Mouse (Mus musculus) frontal cortex, postnatal 14 days (tissue): ENCODE measurements around the gene Mfap3l.
"Not testable (repeated sequence)": the region's sequence is repeated elsewhere in the genome, so short reads cannot be mapped to it uniquely, and the experiment has no call there.

Source experiments
- DNase-seq, 2 experiments: peaks; one replicate each; pipeline ENCODE4 v3.0.0; 2022; ENCODE audit warnings: low spot score in 2 of 2

The Mfap3l gene

DNA sequence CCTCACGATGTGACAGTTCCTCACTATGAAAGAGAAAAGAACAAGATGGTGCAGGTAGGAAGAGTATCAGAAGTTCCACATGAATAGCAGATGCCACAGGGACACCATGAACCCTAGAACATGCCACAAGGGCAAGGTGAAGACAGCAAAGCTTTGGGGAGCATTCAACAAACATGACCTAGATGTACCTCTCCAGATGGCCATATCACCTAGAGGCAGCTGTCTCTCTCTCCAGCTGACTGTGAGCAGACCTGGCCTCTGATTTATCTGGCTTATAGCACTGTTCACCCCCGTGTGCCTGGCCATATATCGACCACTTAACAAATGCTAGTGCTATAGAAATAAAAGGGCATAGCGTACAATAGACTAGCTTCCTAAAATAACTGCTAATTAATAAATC, 17.5 kb downstream of the Mfap3l start:
- DNase-seq: no peak

DNA sequence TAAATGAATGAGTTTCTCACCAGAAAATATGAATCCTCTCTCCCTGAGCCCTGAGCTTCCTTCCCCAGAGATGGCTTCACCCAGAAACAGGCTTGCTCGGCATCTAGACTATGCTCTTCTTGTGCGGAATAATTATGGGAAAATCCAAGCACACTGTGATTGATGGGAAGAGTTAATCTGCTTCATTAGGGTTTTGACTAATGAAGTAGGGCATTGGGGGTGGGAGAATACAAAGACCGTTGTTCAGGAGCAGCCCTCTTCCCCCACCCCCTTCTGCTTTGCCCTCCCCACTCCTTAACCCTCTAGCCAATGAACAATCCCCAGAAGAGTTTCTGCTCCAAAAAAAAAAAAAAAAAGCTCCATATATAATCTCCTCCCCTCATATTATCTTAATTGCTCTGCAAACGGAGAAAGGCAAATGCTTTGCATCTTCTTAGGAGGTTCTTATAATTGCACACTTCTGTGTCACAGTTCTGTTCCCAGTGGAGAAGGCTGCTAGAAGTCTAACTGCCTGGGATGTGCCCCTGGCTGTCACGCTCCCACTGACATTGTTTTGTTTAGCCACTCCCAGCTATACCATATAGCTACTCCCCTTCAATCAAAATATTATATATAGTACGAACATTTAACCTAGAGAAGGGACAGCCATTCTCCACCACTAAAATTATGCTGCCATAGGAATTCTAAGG, 24.9 kb downstream of the Mfap3l start:
- no peak for DNase-seq

DNA sequence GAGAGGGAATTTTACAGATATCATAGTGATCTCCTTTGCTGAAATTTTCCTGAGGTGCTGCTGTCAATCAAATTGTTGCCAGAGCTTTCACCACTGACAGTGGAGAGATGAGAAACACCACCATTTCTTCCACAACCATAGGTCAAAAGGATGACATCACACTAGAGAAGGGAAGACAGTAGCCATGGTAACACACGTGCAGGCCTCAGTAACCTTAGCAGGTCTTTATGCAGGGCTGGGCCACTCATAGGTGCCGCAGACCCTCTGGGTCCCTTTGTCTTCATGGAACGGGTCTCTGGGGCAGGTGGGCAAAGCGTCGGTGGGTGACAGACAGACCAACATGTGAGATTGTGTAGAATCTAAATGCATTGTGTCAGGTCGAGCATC, 25.5 kb downstream of the Mfap3l start:
- no peak for DNase-seq

DNA sequence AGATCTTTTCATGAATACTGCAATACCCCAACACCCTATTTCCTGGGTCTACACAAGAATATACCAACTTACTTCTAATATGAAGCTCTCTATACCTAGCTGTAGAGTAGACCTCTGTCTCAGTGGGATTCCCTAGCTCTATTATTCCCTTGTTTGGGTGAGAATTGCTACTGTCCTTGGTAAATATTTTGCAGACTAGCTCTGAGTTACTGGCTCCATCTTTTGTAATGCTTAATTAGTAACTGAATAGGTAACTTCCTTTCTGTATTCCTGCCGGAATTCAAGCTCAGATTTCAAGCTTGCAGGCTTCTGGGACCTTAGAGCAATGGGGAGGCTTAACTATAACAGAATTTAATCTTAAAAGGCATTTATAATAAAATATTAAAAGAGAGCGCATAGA, 26.1 kb downstream of the Mfap3l start:
- not testable (repeated sequence) for DNase-seq

DNA sequence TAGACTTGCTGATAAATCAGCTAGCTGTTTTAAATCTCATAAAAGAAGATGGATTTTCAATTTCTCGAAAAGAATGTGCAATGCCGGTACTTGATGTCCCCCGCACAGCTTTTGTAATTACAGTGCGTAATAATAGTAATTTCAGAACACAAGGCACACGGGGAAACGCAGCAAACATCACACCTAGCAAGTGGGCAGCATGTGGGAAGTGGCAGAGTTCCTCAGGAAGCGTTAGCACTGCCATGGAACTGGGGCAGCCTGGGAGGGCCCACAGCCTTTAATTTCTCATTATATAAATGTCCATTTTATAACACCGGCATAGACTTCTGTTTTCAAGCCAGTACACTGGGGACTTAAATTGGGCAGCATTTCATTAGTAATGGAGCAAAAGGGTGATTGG, 27.1 kb downstream of the Mfap3l start:
- no peak for DNase-seq

DNA sequence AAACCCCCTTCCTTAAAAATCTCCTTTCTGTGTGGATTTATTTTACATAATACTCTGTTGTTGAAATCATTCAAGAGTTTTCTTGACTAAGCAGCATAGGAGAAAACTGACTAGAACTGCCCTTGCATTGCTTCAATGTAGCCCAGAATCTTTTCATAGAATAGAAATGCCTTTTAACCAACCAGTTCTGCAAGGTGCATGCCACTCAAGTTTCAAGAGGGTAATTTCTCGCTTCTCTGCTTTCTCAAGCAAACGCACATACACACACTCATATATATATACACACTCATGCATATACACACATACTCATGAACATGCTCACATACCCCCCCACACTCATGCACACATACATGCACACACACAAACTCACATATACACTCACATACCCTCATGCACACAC, 28.6 kb downstream of the Mfap3l start:
- DNase-seq: no peak

DNA sequence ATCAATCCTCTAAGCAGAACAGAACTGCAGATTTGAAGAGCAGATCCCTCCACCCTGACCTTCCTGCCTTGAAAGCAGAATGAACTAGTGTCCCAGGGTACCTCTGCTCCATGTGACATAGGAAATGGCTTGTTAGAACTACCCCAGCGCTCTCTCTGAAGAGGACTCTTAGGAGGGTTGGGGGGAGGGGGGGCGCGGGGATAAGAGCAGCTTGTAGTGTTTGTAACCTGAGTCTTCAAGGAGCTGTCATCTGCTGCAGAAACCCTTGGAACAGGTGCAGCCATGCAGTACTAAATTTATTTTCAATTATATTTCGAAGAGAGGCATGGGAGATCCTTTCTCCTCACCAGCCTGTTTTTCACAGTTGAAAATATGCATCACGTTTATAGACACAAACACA, 30.9 kb downstream of the Mfap3l start:
- no peak for DNase-seq

DNA sequence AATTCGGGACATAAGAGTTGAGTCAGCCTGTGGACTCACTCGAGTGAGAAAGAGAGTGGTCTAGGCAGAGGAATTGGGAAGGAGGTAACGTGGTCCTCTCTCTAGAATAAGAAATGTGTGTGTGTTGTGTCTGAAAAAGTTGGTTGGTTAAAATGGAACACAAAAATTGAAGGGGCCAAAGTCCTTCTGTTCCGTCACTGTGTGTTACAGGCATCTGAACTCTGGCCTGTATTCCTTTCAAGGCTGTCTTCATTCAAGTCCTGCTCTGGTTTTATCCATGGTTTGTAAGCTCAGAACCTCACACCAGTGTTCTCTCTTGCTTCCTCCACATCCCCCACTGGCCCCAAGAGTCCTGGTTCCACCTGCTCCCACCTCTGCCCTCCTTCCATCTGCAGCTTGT, 33.2 kb downstream of the Mfap3l start:
- DNase-seq: no peak

DNA sequence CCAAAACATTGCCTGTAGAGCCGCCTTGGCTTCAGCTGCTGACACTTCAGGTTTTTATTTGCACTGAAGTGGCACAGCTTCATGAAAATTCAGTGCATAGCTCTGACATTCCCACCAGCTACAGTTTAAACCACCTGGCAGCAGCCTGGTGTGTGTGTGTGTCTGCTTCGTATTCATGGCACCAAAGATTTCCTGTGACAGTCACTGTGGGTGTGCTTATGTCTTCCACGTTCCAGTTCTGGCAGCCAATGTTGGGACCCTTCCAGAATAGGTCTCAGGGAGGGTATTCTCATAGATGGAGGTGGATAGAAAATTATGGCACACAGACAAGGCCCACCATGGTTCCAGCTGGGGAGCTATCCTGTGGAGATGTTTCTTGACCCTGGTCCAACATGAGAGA, 34.2 kb downstream of the Mfap3l start:
- DNase-seq: peak in 1 of 2 experiments; percentile 28

DNA sequence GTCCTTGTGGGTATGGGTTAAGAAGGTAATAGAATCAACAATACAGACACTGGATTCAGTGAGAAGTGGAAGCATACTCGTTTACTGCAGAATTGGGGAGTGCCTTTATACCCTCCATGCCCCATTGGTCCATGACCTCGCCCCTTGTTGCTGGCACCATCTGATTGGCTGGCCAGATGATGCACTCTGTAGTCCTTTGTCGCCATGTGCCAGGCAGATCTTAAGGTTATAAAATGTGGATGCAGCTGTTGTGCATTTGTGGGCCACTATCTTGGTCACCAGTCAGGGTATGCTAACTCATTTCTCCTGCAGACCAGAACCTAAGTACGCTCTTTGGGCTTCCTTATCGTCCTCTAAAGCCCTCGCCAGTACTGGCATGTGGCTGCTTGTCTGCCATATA, 46.0 kb downstream of the Mfap3l start:
- DNase-seq: no peak

DNA sequence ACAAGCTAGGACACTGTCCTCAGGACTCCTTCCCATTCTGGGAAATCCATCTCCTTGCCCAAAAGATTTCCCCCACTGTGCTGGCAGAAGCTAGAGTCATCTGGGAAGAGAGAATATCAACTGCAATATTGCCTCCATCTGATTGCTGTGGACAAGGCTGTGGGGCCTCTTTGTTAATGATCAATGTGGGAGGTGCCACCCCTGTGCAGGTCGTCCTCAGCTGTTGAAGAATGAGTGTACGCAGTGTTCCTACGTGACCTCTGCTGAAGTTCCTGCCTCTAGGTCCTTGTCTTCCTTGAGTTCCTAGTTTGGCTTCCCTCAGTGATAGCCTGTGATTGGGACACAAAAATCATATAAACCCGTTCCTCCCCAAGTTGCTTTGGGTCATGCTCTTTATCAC, 49.2 kb downstream of the Mfap3l start:
- no peak for DNase-seq

DNA sequence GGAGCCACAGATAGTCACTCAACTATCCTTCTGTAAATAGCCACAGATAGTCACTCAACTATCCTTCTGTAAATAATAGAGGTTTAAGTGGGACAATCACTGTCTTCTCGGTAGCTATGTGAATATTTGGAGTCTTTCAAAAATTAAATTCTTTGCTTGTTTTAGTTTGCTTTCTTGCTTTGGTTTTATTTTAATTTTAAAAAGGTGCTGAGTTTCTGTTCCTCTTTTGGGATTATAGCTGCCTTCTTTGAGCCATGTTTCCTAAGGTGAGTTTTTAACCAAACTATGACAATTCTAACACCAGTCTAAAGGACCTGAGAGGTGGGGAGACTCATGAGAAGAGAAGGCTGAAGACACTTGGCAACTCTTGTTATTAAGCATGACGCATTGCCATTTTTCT, 49.7 kb downstream of the Mfap3l start:
- no peak for DNase-seq

DNA sequence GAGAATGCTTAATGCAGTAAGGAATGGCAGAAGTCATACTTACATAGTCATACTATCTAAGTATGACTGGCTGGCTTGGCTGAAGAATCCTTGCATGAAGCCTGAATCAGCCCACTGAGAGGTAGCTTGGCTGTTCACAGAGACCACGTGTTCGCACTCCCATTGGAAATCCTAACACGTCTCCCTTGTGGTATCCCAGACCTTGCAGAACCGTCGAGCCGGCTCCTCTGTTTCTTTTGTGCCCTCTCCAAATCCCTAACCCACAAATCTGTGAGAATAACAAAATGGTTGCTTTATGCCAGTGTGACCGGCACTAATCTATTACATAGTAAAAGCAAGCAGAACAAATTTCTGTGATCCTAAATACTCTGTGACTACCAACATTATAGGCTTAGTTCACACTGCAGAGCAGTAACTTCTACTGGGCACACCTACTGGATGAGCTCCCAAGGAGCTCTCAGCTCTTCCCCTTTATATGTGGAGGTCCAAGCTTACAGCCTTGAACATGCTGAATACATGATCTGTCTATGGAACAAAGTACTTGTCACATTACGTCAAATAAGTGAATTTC, 79.0 kb downstream of the Mfap3l start:
- DNase-seq: no peak

DNA sequence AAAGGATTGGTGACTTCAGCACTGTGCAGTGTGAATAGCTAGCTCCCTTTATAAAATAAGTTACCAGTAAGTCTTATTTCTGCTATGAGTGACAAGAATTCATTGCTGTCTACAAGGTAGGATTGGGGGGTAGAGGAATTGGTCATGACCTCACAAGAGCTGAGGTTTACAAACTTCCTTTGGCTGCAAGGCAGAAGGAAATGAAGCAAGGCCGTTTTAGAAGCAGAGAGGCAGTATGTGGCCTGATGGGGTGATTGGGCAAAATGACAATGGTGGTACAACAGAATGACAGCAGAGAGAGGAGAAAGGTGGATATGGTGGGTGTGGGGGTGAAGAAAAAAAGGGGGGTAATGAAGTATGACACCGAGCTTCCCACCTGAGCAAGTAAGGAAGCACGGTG, 82.1 kb downstream of the Mfap3l start:
- DNase-seq: no peak

DNA sequence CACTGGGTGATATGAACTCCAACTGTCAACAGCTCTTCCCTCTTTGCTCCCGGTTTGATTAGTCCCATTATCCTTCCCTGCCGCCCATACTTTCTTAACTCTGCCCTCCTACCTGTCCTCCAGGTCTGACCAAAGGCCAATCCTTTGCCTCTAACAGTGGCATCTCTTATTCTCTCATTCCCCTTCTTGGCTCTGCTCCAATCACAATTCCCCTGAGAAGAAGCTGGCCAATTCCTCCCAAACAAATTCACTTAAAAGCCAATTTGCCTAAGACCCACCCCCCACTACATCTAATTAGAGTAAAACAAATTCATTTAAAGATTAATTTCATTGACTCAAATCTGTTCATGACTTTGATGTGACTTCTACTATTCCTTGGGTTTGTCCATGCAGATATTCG, 86.1 kb downstream of the Mfap3l start:
- DNase-seq: no peak
